Mouse (Mus musculus) midbrain, embryonic 14.5 days (tissue): Measurements from ENCODE around the gene Mettl7b. TPM values are rescaled to one million over a fixed set of nuclear protein-coding genes. Genes with fewer than 3 reads are reported as not detected.

Experiments
- ATAC-seq: fragments of 200-750 bp; cut with Nextera tagmentation; 2 replicates; pipeline ENCODE4 v1.8.0; 2017; ENCODE audit warnings: moderate number of reproducible peaks, moderate library complexity; ENCODE audit not compliant: low FRiP score, low TSS enrichment
- DNase-seq: peaks from one replicate; pipeline ENCODE4 v3.0.0-alpha.2; 2015
- H3K27ac ChIP-seq: fragments of 300-500 bp; sonication (generic); replicated peaks from 2 replicates; pipeline ENCODE4 v1.5.1; 2014; ENCODE audit warnings: mild to moderate bottlenecking, low read depth, low read length, moderate library complexity
- H3K27me3 ChIP-seq: fragments of 300-500 bp; sonication (generic); 2 replicates; pipeline ENCODE4 v1.6.1; 2014; ENCODE audit warnings: low read length, control low read depth, mixed read lengths; ENCODE audit not compliant: control insufficient read depth, insufficient read depth
- H3K36me3 ChIP-seq: fragments of 300-500 bp; sonication (generic); 2 replicates; pipeline ENCODE4 v1.6.1; 2014; ENCODE audit warnings: low read length, control low read depth; ENCODE audit not compliant: control insufficient read depth, insufficient read depth
- H3K4me1 ChIP-seq: fragments of 300-500 bp; sonication (generic); 2 replicates; pipeline ENCODE4 v1.6.1; 2014; ENCODE audit warnings: mild to moderate bottlenecking, antibody characterized with exemption, low read length, control low read depth; ENCODE audit not compliant: control insufficient read depth, insufficient read depth
- H3K4me2 ChIP-seq: fragments of 300-500 bp; sonication (generic); 2 replicates; pipeline ENCODE4 v1.6.1; 2014; ENCODE audit warnings: mild to moderate bottlenecking, low read length, moderate library complexity
- H3K4me3 ChIP-seq: fragments of 300-500 bp; sonication (generic); replicated peaks from 2 replicates; pipeline ENCODE4 v1.5.1; 2014; ENCODE audit warnings: low read depth, low read length
- H3K9ac ChIP-seq: fragments of 300-500 bp; sonication (generic); replicated peaks from 2 replicates; pipeline ENCODE4 v1.6.1; 2014; ENCODE audit warnings: mild to moderate bottlenecking, low read length, moderate library complexity
- H3K9me3 ChIP-seq: fragments of 300-500 bp; sonication (generic); 2 replicates; pipeline ENCODE4 v1.6.1; 2016; ENCODE audit warnings: low read length, control low read depth, mixed read lengths; ENCODE audit not compliant: control insufficient read depth
- WGBS: fragments of 180-500 bp; shearing (Covaris S2); extraction: QIAGEN DNeasy Blood & Tissue Kit; methylation state at CpG from one replicate; pipeline ENCODE4 v1.1.7; 2014; 5-methylcytosine and 5-hydroxymethylcytosine counted together
- polyA plus RNA-seq: library from polyadenylated mRNA; unstranded; fragments of >200 nt; fragmentation: Nextera tagmentation; extraction: Ambion mirVana; gene quantifications from 2 replicates; pipeline ENCODE4 v1.2.1, GENCODE M21; 2014

Mettl7b gene
- polyA plus RNA-seq, 1 experiment from 2014 or later, result not detected

- Histone ChIP-seq H3K9ac (peak overlapping the region; percentile 75), H3K4me2 (peak overlapping the region; percentile 77)
Measured at GRCm38 (mm10) chr10:128910066-128910841, 50.5 kb downstream of the Mettl7b start.

GRCm38 (mm10) chr10:128909567-128910028 lies 51.2 kb downstream of the Mettl7b start:
- Histone ChIP-seq H3K27ac (peak overlapping the region; percentile 67), H3K4me2 (peak overlapping the region; percentile 77), H3K4me3 (peak overlapping the region; percentile 66), H3K9ac (peak overlapping the region; percentile 75), H3K36me3 (0 out of 2 replicates have a peak, but pooled peaks cover 2% of the 10 kb centered on the region), H3K27me3 (no peaks in the 10 kb centered on the region), H3K9me3 (no peaks in the 10 kb centered on the region), H3K4me1 (0 out of 2 replicates have a peak, but pooled peaks cover 3% of the 10 kb centered on the region)
- DNase-seq, result peak; percentile 78
- ATAC-seq, result peak; percentile 81
- WGBS, result under 1% methylated on average over 41 of the region's 41 CpGs

More at GRCm38 (mm10) chr10:128910066-128910841, 50.5 kb downstream of the Mettl7b start:
- WGBS, result 2% methylated on average over 65 of the region's 66 CpGs
- peak; percentile 62 for DNase-seq
- Histone ChIP-seq H3K36me3 (0 out of 2 replicates have a peak, but pooled peaks cover 2% of the 10 kb centered on the region), H3K9me3 (no peaks in the 10 kb centered on the region), H3K27ac (peak overlapping the region; percentile 67), H3K27me3 (no peaks in the 10 kb centered on the region), H3K4me3 (peak overlapping the region; percentile 66), H3K4me1 (0 out of 2 replicates have a peak, but pooled peaks cover 3% of the 10 kb centered on the region)
- ATAC-seq, result peak; percentile 35

- Histone ChIP-seq H3K4me3 (peak overlapping the region; percentile 66), H3K27ac (no peak overlapping the region), H3K9ac (no peak overlapping the region), H3K27me3 (no peaks in the 10 kb centered on the region), H3K36me3 (no peaks in the 10 kb centered on the region), H3K9me3 (no peaks in the 10 kb centered on the region), H3K4me1 (0 out of 2 replicates have a peak, but pooled peaks cover 3% of the 10 kb centered on the region), H3K4me2 (peak overlapping the region; percentile 77)
- no peak for ATAC-seq
- DNase-seq, result peak; percentile 47
- 50% methylated on average over 13 of the region's 13 CpGs for WGBS
Measured at GRCm38 (mm10) chr10:128908778-128909448, 51.9 kb downstream of the Mettl7b start.

Other genes starting within 250 kb of the Mettl7b start
- 5.7 and 6.2 TPM in 2 replicates for gene Dgka, start 216.1 kb downstream of the Mettl7b start, polyA plus RNA-seq
- 46.7 and 60.0 TPM in 2 replicates for gene Pym1, start 213.1 kb downstream of the Mettl7b start, polyA plus RNA-seq
- 0.22 and 0.41 TPM in 2 replicates for gene Mmp19, start 170.1 kb downstream of the Mettl7b start, polyA plus RNA-seq
- gene Dnajc14, start 156.9 kb downstream of the Mettl7b start, polyA plus RNA-seq, result 38.6 and 42.7 TPM in 2 replicates
- gene Tmem198b, start 156.6 kb downstream of the Mettl7b start, polyA plus RNA-seq, result 11.7 and 13.1 TPM in 2 replicates
- 150 and 152 TPM in 2 replicates for gene Sarnp, start 143.7 kb downstream of the Mettl7b start, polyA plus RNA-seq
- gene Ormdl2, start 139.3 kb downstream of the Mettl7b start, polyA plus RNA-seq, result 23.4 and 24.8 TPM in 2 replicates
- 7.9 and 9.6 TPM in 2 replicates for gene Gdf11, start 69.3 kb downstream of the Mettl7b start, polyA plus RNA-seq
- gene Cd63, start 60.0 kb downstream of the Mettl7b start, polyA plus RNA-seq, result 120 and 138 TPM in 2 replicates
- 11.6 and 15.2 TPM in 2 replicates for gene Rdh5, start 38.1 kb downstream of the Mettl7b start, polyA plus RNA-seq
- 249 and 282 TPM in 2 replicates for gene Bloc1s1, start 37.0 kb downstream of the Mettl7b start, polyA plus RNA-seq
- gene Itga7, start 27.2 kb downstream of the Mettl7b start, polyA plus RNA-seq, result 3.4 and 4.9 TPM in 2 replicates
- gene Olfr9, start 28.4 kb upstream of the Mettl7b start, polyA plus RNA-seq, result not detected in 2 replicates
- not detected in 2 replicates for gene Olfr763, start 49.8 kb upstream of the Mettl7b start, polyA plus RNA-seq
- not detected in 2 replicates for gene Olfr764-ps1, start 78.9 kb upstream of the Mettl7b start, polyA plus RNA-seq
- gene Olfr765, start 89.0 kb upstream of the Mettl7b start, polyA plus RNA-seq, result not detected in 2 replicates
- gene Olfr766-ps1, start 108.0 kb upstream of the Mettl7b start, polyA plus RNA-seq, result not detected in 2 replicates
- not detected in 2 replicates for gene Olfr767, start 121.9 kb upstream of the Mettl7b start, polyA plus RNA-seq
- not detected in 2 replicates for gene Olfr768, start 138.4 kb upstream of the Mettl7b start, polyA plus RNA-seq
- gene Olfr769, start 156.9 kb upstream of the Mettl7b start, polyA plus RNA-seq, result not detected in 2 replicates
- gene Olfr770, start 178.0 kb upstream of the Mettl7b start, polyA plus RNA-seq, result not detected in 2 replicates
- gene Olfr771, start 203.8 kb upstream of the Mettl7b start, polyA plus RNA-seq, result not detected in 2 replicates
- gene Olfr772, start 216.9 kb upstream of the Mettl7b start, polyA plus RNA-seq, result not detected in 2 replicates
- not detected in 2 replicates for gene Olfr773, start 226.4 kb upstream of the Mettl7b start, polyA plus RNA-seq